Mouse (Mus musculus): Measurements from ENCODE around the gene Gm45234. TPM values are rescaled to one million over a fixed set of nuclear protein-coding genes. Genes with fewer than 3 reads are reported as not detected.

Gm45234 gene
- polyA plus RNA-seq (2017; shearing (Covaris generic)): not detected

GRCm38 (mm10) chr6:124755831-124756595, at the start of gene Gm45234, which contains the start of gene Atn1:
Gene Gm45234, minus strand, starts transcription at chr6:124756021.
Gene Atn1, minus strand, starts transcription at chr6:124756524.

GRCm38 (mm10) chr6:124779222-124779983, 23.6 kb upstream of the Gm45234 start, which contains the start of gene Lrrc23:
Gene Lrrc23, minus strand, starts transcription at chr6:124779727.

GRCm38 (mm10) chr6:124769101-124769765, 13.4 kb upstream of the Gm45234 start, which contains the start of gene Eno2:
Gene Eno2, minus strand, starts transcription at chr6:124769673.

GRCm38 (mm10) chr6:124740888-124741761, 14.7 kb downstream of the Gm45234 start, which contains the start of gene Grcc10:
Gene Grcc10, minus strand, starts transcription at chr6:124741374.

GRCm38 (mm10) chr6:124738511-124739023, 17.3 kb downstream of the Gm45234 start, which contains the start of gene Ptpn6:
Gene Ptpn6, minus strand, starts transcription at chr6:124738714.

GRCm38 (mm10) chr6:124711824-124712782, 43.7 kb downstream of the Gm45234 start, which contains the start of the genes Emg1 and Phb2:
Gene Emg1, minus strand, starts transcription at chr6:124712178.
Gene Phb2, plus strand, starts transcription at chr6:124712336.

Other genes with a start within 250 kb of the Gm45234 start
- not detected for gene C1ra, start 243.6 kb downstream of the Gm45234 start, polyA plus RNA-seq (2017; shearing (Covaris generic))
- gene C1s1, start 213.7 kb downstream of the Gm45234 start, polyA plus RNA-seq (2017; shearing (Covaris generic)): not detected
- gene C1rb, start 185.7 kb downstream of the Gm45234 start, polyA plus RNA-seq (2017; shearing (Covaris generic)): not detected
- not detected for gene C1s2, start 119.9 kb downstream of the Gm45234 start, polyA plus RNA-seq (2017; shearing (Covaris generic))
- 24.7 TPM for gene Lpcat3, start 93.0 kb downstream of the Gm45234 start, polyA plus RNA-seq (2017; shearing (Covaris generic))
- gene Emg1, start 43.8 kb downstream of the Gm45234 start, polyA plus RNA-seq (2017; shearing (Covaris generic)): 304 TPM
- 134 TPM for gene Phb2, start 43.7 kb downstream of the Gm45234 start, polyA plus RNA-seq (2017; shearing (Covaris generic))
- gene Ptpn6, start 17.3 kb downstream of the Gm45234 start, polyA plus RNA-seq (2017; shearing (Covaris generic)): 292 TPM
- gene Grcc10, start 14.6 kb downstream of the Gm45234 start, polyA plus RNA-seq (2017; shearing (Covaris generic)): 328 TPM
- gene Atn1, start 503 bp upstream of the Gm45234 start, polyA plus RNA-seq (2017; shearing (Covaris generic)): 15.0 TPM
- 2.6 TPM for gene Eno2, start 13.7 kb upstream of the Gm45234 start, polyA plus RNA-seq (2017; shearing (Covaris generic))
- 6.4 TPM for gene Lrrc23, start 23.7 kb upstream of the Gm45234 start, polyA plus RNA-seq (2017; shearing (Covaris generic))
- gene Spsb2, start 52.6 kb upstream of the Gm45234 start, polyA plus RNA-seq (2017; shearing (Covaris generic)): 1.8 TPM
- 98.4 TPM for gene Tpi1, start 58.3 kb upstream of the Gm45234 start, polyA plus RNA-seq (2017; shearing (Covaris generic))
- gene Usp5, start 73.5 kb upstream of the Gm45234 start, polyA plus RNA-seq (2017; shearing (Covaris generic)): 69.2 TPM
- 3.2 TPM for gene Cdca3, start 73.5 kb upstream of the Gm45234 start, polyA plus RNA-seq (2017; shearing (Covaris generic))
- not detected for gene Gnb3, start 84.3 kb upstream of the Gm45234 start, polyA plus RNA-seq (2017; shearing (Covaris generic))
- not detected for gene P3h3, start 101.7 kb upstream of the Gm45234 start, polyA plus RNA-seq (2017; shearing (Covaris generic))
- gene Gpr162, start 108.0 kb upstream of the Gm45234 start, polyA plus RNA-seq (2017; shearing (Covaris generic)): not detected
- gene Cd4, start 132.2 kb upstream of the Gm45234 start, polyA plus RNA-seq (2017; shearing (Covaris generic)): 584 TPM
- not detected for gene Lag3, start 155.7 kb upstream of the Gm45234 start, polyA plus RNA-seq (2017; shearing (Covaris generic))
- gene Ptms, start 164.1 kb upstream of the Gm45234 start, polyA plus RNA-seq (2017; shearing (Covaris generic)): 4.5 TPM
- 126 TPM for gene Mlf2, start 175.4 kb upstream of the Gm45234 start, polyA plus RNA-seq (2017; shearing (Covaris generic))
- 38.9 TPM for gene Cops7a, start 209.5 kb upstream of the Gm45234 start, polyA plus RNA-seq (2017; shearing (Covaris generic))
- not detected for gene Pianp, start 240.7 kb upstream of the Gm45234 start, polyA plus RNA-seq (2017; shearing (Covaris generic))